Mouse (Mus musculus) heart, postnatal 0 days (tissue): Measurements from ENCODE around the gene Dysf. TPM values are rescaled to one million over a fixed set of nuclear protein-coding genes. Genes with fewer than 3 reads are reported as not detected.
"Not testable (repeated sequence)": the region's sequence is repeated elsewhere in the genome, so short reads cannot be mapped to it uniquely, and the experiment has no call there.

Experiments
- ATAC-seq: fragments of 200-750 bp; cut with Nextera tagmentation; 2 replicates; pipeline ENCODE4 v1.8.0; 2017; ENCODE audit warnings: low read depth, moderate number of reproducible peaks, moderate library complexity; ENCODE audit not compliant: insufficient read depth
- DNase-seq: peaks from one replicate; pipeline ENCODE4 v3.0.0-alpha.2; 2016; ENCODE audit warnings: low spot score
- H3K27ac ChIP-seq: fragments of 300-500 bp; sonication (generic); 2 replicates; pipeline ENCODE4 v1.5.1; 2014; ENCODE audit warnings: low read depth, mild to moderate bottlenecking
- H3K27me3 ChIP-seq: fragments of 300-500 bp; sonication (generic); 2 replicates; pipeline ENCODE4 v1.6.1; 2014; ENCODE audit warnings: low read length, mixed read lengths; ENCODE audit not compliant: control insufficient read depth, insufficient read depth
- H3K36me3 ChIP-seq: fragments of 300-500 bp; sonication (generic); replicated peaks from 2 replicates; pipeline ENCODE4 v1.6.1; 2014; ENCODE audit warnings: low read length, mixed read lengths; ENCODE audit not compliant: control insufficient read depth, insufficient read depth
- H3K4me1 ChIP-seq: fragments of 300-500 bp; sonication (generic); 2 replicates; pipeline ENCODE4 v1.6.1; 2014; ENCODE audit warnings: antibody characterized with exemption; ENCODE audit not compliant: control insufficient read depth, insufficient read depth
- H3K4me2 ChIP-seq: fragments of 300-500 bp; sonication (generic); 2 replicates; pipeline ENCODE4 v1.6.1; 2014; ENCODE audit warnings: low read depth, mild to moderate bottlenecking, low read length, moderate library complexity
- H3K4me3 ChIP-seq: fragments of 300-500 bp; sonication (generic); 2 replicates; pipeline ENCODE4 v1.5.1; 2014; ENCODE audit warnings: low read depth, low read length
- H3K9ac ChIP-seq: fragments of 300-500 bp; sonication (generic); replicated peaks from 2 replicates; pipeline ENCODE4 v1.6.1; 2014; ENCODE audit warnings: low read depth, low read length, mixed read lengths
- H3K9me3 ChIP-seq: fragments of 300-500 bp; sonication (generic); replicated peaks from 2 replicates; pipeline ENCODE4 v1.6.1; 2016; ENCODE audit warnings: low read length; ENCODE audit not compliant: control insufficient read depth
- CTCF ChIP-seq: IDR thresholded peaks from 2 replicates; pipeline ENCODE4 v1.5.1; 2016; ENCODE audit warnings: antibody characterized with exemption, control low read depth, low read depth
- EP300 ChIP-seq: IDR thresholded peaks from 2 replicates; pipeline ENCODE4 v1.6.1; 2016; ENCODE audit warnings: antibody characterized with exemption, low read depth
- WGBS: fragments of 180-500 bp; shearing (Covaris S2); extraction: QIAGEN DNeasy Blood & Tissue Kit; methylation state at CpG from one replicate; pipeline ENCODE4 v1.1.7; 2014; 5-methylcytosine and 5-hydroxymethylcytosine counted together
- polyA plus RNA-seq: library from polyadenylated mRNA; unstranded; fragments of >200 nt; fragmentation: Nextera tagmentation; extraction: Ambion mirVana; gene quantifications from 2 replicates; pipeline ENCODE4 v1.2.1, GENCODE M21; 2015
- total RNA-seq: library from RNA; depleted of rRNA; stranded (reverse); fragments of >200 nt; gene quantifications from 2 replicates; pipeline ENCODE4 v1.2.3, GENCODE M21; 2014; ENCODE audit warnings: low replicate concordance

Dysf gene
- total and polyA plus RNA-seq, 2 experiments from 2014 or later = 15.0 to 21.9 TPM

GRCm38 (mm10) chr6:84009915-84010302, 1.5 kb downstream of the Dysf start:
- no peaks in the 10 kb centered on the region for H3K36me3 ChIP-seq
- H3K9ac ChIP-seq = peak overlapping the region; percentile 54; the same call in 1 of the 2 replicates
- peak overlapping the region; percentile 54 for H3K4me3 ChIP-seq
- ATAC-seq (no peak), DNase-seq (no peak)
- peak overlapping the region; percentile 82 for H3K4me2 ChIP-seq
- WGBS = 22% methylated on average over 4 of the region's 4 CpGs
- H3K9me3 ChIP-seq = no peaks in the 10 kb centered on the region
- H3K4me1 ChIP-seq = peaks cover 35% of the 10 kb centered on the region; the same call in 1 of the 2 replicates
- no peaks in the 10 kb centered on the region for H3K27me3 ChIP-seq
- TF ChIP-seq CTCF = no peak
- TF ChIP-seq EP300 = no peak
- H3K27ac ChIP-seq = peak overlapping the region; percentile 93

DNA sequence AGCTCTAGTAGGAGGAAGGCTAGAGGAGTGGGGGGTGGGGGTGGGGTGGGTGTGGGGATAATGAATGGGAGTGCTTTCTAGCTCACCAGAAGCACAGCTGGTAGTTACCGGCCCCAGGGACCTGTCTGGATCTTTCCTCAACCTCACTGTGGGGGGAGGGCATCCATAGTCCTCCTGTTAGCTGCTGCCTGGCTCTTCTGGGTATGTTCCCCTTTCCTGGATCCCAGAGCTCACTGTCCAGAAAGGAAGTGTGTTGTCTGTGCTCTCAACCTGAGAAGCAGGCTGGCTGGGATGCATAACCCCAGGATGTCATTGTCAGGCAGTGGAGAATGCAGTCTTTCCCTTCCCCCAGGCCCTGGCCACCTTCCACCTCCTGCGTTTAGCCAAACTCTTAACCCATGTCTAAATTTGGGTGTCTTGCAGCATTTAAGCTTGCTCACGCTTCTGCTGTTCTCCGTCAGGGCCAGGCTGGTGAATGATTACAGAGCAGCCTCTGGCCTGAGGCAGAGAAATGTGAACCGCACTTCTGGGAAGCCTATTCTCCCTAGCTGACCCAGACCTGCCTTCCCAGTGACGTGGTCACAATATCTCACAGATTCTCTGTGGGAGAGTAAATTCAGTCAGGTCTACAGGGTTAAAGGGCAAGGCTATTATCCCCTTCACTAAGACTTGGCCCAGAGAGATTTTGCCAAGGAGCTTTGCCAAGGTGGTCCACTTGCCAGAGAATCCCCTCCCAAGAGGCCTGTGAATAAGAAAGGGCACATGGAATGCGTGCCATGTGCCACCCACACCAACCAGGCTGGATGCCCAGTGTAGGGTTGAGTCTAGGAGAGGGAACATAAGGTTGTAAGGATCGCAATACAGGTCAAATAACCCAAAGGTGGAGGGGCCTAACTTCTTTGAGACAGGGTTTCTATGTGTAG, 2.2 kb downstream of the Dysf start:
- ATAC-seq (peak; percentile 76), DNase-seq (peak; percentile 83)
- H3K27ac ChIP-seq = peak overlapping the region; percentile 93
- peak; percentile 56; the same call in 1 of the 2 replicates for TF ChIP-seq EP300
- no peak for TF ChIP-seq CTCF
- H3K27me3 ChIP-seq = no peaks in the 10 kb centered on the region
- WGBS = 30% methylated on average over 8 of the region's 8 CpGs
- peaks cover 41% of the 10 kb centered on the region; the same call in 1 of the 2 replicates for H3K4me1 ChIP-seq
- H3K4me2 ChIP-seq = peak overlapping the region; percentile 82
- H3K9me3 ChIP-seq = no peaks in the 10 kb centered on the region
- peak overlapping the region; percentile 54 for H3K4me3 ChIP-seq
- no peaks in the 10 kb centered on the region for H3K36me3 ChIP-seq
- H3K9ac ChIP-seq = peak overlapping the region; percentile 54; the same call in 1 of the 2 replicates

DNA sequence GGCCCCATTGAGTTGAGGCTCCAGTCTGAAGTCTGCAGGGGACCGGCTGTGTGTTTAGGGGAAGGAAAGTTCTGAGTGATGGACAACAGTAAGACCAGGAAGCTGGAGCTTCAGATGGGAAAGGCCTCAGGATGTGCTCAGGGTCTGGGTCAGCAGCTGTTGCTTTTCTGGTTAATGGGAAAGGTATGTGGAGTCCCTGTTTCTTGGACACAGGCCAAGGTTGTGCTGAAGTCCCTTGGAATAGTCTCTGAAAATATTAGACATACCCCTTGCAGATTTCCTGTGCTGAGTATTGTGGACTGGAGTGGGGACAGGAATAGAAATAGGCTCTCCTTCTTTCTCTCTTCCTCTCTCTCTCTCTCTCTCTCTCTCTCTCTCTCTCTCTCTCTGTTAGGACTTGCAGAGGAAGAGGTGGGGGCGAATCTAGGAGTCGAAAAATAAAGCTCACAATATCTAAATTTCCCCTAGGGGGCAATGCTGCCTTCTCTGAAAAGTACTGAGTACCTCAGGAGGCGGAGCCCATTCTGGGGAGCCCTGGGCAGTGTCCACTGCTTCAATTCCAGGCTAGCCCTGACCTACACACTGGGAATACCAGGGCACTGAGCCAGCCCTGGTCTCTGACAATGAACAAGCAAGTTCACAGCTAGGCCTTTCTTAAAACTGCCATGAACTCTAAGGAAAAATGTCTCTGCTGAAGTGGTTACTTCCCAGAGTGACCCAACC, 6.7 kb downstream of the Dysf start:
- 20% methylated on average over 4 of the region's 4 CpGs for WGBS
- TF ChIP-seq CTCF = peak; percentile 56
- not testable (repeated sequence) for H3K36me3 ChIP-seq, H3K9ac ChIP-seq, H3K4me3 ChIP-seq, H3K4me2 ChIP-seq, H3K9me3 ChIP-seq, H3K27me3 ChIP-seq
- Histone ChIP-seq H3K27ac (peak overlapping the region; percentile 59), H3K4me1 (peaks cover 44% of the 10 kb centered on the region)
- DNase-seq = peak; percentile 72
- peak; percentile 62 for ATAC-seq

DNA sequence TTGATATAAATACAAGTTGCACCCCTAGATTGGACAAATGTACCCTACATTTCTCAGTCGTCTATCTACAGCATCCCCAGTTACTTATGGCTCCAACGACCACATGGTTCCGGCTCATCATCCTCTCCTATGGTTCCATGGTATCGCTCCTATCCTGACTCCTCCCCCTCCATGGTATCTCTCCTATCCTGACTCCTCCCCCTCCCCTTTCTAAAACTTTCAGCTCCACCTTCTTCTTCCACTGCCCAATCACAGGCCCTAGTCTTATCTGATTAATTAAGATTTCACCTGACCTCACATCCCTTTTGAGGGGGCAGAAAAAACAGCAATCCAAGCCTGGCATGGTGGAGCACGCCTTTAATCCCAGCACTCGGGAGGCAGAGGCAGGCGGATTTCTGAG, 8.5 kb downstream of the Dysf start:
- WGBS = 88% methylated on average over 7 of the region's 7 CpGs
- H3K36me3 ChIP-seq = no peaks in the 10 kb centered on the region
- no peak for ATAC-seq
- no peak for DNase-seq
- H3K27me3 ChIP-seq = no peaks in the 10 kb centered on the region
- no peak overlapping the region for H3K4me3 ChIP-seq
- no peak overlapping the region for H3K9ac ChIP-seq
- H3K4me1 ChIP-seq = peaks cover 41% of the 10 kb centered on the region
- no peak for TF ChIP-seq CTCF
- no peak for TF ChIP-seq EP300
- H3K9me3 ChIP-seq = no peaks in the 10 kb centered on the region
- H3K4me2 ChIP-seq = no peak overlapping the region
- H3K27ac ChIP-seq = no peak overlapping the region

DNA sequence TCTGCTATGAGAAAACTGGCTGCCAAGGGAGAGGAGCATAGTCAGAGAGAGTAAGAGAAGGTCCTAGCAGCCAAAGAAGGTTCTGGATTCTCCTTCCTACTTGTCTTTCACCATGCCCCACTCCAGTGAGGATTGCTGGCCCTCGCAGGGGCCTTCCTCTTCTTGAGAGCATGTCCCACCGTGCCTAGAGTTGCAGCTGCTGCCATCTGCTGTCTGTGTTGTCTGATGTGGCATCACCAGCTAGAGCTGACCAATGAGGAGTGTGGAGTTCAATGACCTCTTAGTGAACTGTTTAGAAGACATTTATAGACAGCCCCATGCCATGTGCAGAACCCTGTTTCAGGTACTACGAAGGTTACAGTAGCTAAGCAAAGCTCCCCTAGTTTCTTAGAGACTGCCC, 9.0 kb downstream of the Dysf start:
- no peak overlapping the region for H3K27ac ChIP-seq
- H3K9me3 ChIP-seq = no peaks in the 10 kb centered on the region
- no peaks in the 10 kb centered on the region for H3K36me3 ChIP-seq
- no peak overlapping the region for H3K4me3 ChIP-seq
- DNase-seq (peak; percentile 41), ATAC-seq (no peak)
- peak; percentile 22; the same call in 1 of the 2 replicates for TF ChIP-seq CTCF
- TF ChIP-seq EP300 = no peak
- no peak overlapping the region for H3K4me2 ChIP-seq
- no peak overlapping the region for H3K9ac ChIP-seq
- H3K4me1 ChIP-seq = peaks cover 42% of the 10 kb centered on the region
- no peaks in the 10 kb centered on the region for H3K27me3 ChIP-seq
- WGBS = 32% methylated on average over 3 of the region's 3 CpGs
